Mouse (Mus musculus) heart, adult 18-20 months (tissue): ENCODE data around the gene BC025920. TPM values are rescaled to one million over a fixed set of nuclear protein-coding genes. Genes with fewer than 3 reads are reported as not detected.
"Not testable (repeated sequence)": the region's sequence is repeated elsewhere in the genome, so short reads cannot be mapped to it uniquely, and the experiment has no call there.

Experiments
- DNase-seq, 2 experiments: peaks; one replicate each; pipeline ENCODE4 v3.0.0; 2021 to 2022; ENCODE audit warnings: mixed read lengths in 1 of 2
- total RNA-seq, 2 experiments: library from RNA; stranded (reverse); gene quantifications; 2 replicates each; pipeline ENCODE4 v1.2.3; 2021

The BC025920 gene
- total RNA-seq, 2 experiments from 2014 or later: 2.6 TPM

GRCm38 (mm10) chr10:81604019-81604967, 1.8 kb upstream of the BC025920 start:
- DNase-seq: no peak

- DNase-seq: peak; percentile 90 to 94
Measured at GRCm38 (mm10) chr10:81604968-81605665, 953 bp upstream of the BC025920 start.

GRCm38 (mm10) chr10:81605666-81605973, 450 bp upstream of the BC025920 start:
- no peak for DNase-seq

GRCm38 (mm10) chr10:81608308-81608707, 2.2 kb downstream of the BC025920 start:
- DNase-seq: no peak

- DNase-seq: no peak
Measured at GRCm38 (mm10) chr10:81612779-81613178, 6.7 kb downstream of the BC025920 start.

- DNase-seq: no peak
Measured at GRCm38 (mm10) chr10:81615486-81615885, 9.4 kb downstream of the BC025920 start.

GRCm38 (mm10) chr10:81619976-81620375, 13.9 kb downstream of the BC025920 start:
- DNase-seq: no peak

- DNase-seq: no peak
Measured at GRCm38 (mm10) chr10:81620786-81621185, 14.7 kb downstream of the BC025920 start.

GRCm38 (mm10) chr10:81623441-81623840, 17.4 kb downstream of the BC025920 start:
- DNase-seq: no peak

GRCm38 (mm10) chr10:81626101-81626993, 20.3 kb downstream of the BC025920 start:
- DNase-seq: no peak

- DNase-seq: peak; percentile 95 to 96
Measured at GRCm38 (mm10) chr10:81626994-81627835, 21.1 kb downstream of the BC025920 start, which contains the start of gene Sirt6. Gene Sirt6 (minus strand): TSS chr10:81627797.

GRCm38 (mm10) chr10:81627836-81628220, 21.8 kb downstream of the BC025920 start:
- peak in 1 of 2 experiments; percentile 36 for DNase-seq

GRCm38 (mm10) chr10:81628390-81628789, 22.3 kb downstream of the BC025920 start, which contains the start of gene Ankrd24:
Gene Ankrd24 (plus strand): TSS chr10:81628540.
- no peak for DNase-seq

- DNase-seq: peak; percentile 73 to 84
Measured at GRCm38 (mm10) chr10:81633253-81634099, 27.4 kb downstream of the BC025920 start.

GRCm38 (mm10) chr10:81636338-81636737, 30.3 kb downstream of the BC025920 start:
- no peak for DNase-seq

GRCm38 (mm10) chr10:81638101-81638500, 32.0 kb downstream of the BC025920 start:
- DNase-seq: no peak

GRCm38 (mm10) chr10:81640825-81641224, 34.8 kb downstream of the BC025920 start:
- DNase-seq: not testable (repeated sequence)

GRCm38 (mm10) chr10:81641566-81641965, 35.5 kb downstream of the BC025920 start:
- no peak for DNase-seq

GRCm38 (mm10) chr10:81641978-81642647, 36.0 kb downstream of the BC025920 start:
- no peak for DNase-seq
